Mouse (Mus musculus) spleen, embryonic (tissue): ENCODE results near the gene Cstf1.

ENCODE experiments used
- CTCF ChIA-PET: fragments of 350-600 bp; sonication (Branson Sonifier 250); formaldehyde crosslinking; loops from one replicate; lab custom pipeline; 2022; lab: Charles Lee

Cstf1 gene

GRCm38 (mm10) chr2:172376551-172376950 lies 6.1 kb downstream of the Cstf1 start:
- CTCF ChIA-PET, result interaction anchor here (0.6 kb wide), 1 partner anchor 508 kb away, joined by 7 read pairs; no protein-coding TSS in a partner anchor

GRCm38 (mm10) chr2:172376999-172377515 lies 6.6 kb downstream of the Cstf1 start:
- CTCF ChIA-PET, result interaction anchor here (0.6 kb wide), 1 partner anchor 507 kb away, joined by 7 read pairs; no protein-coding TSS in a partner anchor

DNA sequence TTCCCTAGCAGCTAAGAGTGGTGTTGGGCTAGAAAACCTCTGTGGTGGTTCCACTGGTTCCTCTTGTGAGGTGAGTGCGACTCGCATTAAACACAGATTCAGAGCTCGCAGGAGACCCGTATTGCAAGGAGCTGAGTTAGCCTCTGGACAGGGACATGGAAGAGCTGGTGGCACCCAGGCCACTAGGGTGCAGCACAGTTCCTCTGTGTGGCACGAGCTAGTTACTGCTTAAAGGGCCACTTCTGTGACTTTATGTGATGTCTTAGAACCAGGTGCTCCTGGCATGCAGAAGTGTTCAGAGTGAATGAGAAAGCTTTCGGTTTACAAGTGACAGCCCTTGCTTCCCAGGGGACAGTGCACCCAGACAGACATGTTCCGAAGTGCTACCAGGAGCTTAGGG lies 7.9 kb downstream of the Cstf1 start:
- CTCF ChIA-PET, result interaction anchor here (0.6 to 1.0 kb wide), 4 partner anchors 16 to 65 kb away, joined by 3 to 4 read pairs (median 3); partner anchors contain the start of genes Cass4 and Rtf2

DNA sequence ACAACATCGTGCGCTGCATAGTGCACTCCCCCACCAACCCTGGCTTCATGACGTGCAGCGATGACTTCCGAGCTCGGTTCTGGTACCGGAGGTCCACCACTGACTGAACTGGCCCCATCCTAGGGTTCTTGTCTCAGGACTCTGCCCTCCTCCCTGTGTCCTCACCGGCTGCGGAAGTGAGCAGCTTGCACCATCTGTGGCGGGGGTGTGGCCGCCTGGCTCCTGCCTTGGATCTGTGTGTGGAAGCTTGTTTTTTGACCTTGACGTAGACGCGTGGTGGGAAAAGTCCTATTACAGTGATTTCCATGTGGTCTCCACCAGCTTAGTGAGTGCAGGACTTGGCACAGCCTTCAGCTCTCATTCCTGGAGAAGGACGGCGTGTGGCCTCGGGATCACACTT lies 10.0 kb downstream of the Cstf1 start:
- CTCF ChIA-PET, result no interaction called here

DNA sequence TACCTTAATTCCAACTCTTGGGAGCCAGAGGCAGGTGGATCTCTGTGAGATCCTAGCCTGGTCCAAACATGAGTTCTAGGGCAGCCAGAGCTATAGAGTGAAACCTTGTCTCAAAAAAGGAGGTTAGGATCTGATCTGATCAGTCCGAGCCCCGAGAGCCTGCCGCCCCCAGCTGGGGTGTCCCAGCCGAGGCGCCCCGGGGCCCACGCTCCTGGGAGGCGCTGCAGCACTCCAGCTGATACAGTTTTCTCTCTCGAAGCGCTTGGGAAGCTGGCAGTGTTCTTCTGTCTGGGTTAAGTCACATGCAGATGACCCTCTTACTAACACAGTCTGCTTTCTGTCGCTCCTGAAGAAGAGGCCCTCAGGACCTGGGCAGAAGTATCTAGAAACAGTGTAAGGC lies 10.9 kb downstream of the Cstf1 start:
- CTCF ChIA-PET, result no interaction called here

GRCm38 (mm10) chr2:172381898-172382297 lies 11.4 kb downstream of the Cstf1 start:
- CTCF ChIA-PET, result no interaction called here

- CTCF ChIA-PET, result no interaction called here
Measured at GRCm38 (mm10) chr2:172384715-172385114, 14.2 kb downstream of the Cstf1 start.

DNA sequence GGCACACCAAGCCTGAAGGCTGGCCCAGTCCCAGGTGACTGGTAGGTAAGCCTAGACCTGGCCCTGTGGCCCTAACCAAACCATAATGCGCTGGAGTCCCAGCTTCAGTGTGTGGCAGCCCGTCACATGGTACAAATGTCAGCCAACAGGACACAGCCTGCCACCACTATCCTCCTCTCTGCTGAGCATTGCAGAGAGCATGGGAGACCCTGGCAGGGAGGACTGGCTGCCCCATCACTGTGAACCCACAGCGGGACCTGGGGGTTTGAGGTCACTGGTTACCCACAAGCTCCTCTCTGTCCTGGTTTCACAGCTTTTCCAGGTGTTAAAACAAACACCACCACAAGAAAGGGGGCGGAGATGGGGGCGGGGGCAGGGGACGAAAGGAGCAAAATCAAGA lies 19.9 kb downstream of the Cstf1 start:
- CTCF ChIA-PET, result interaction anchor here (0.6 to 0.7 kb wide), 3 partner anchors 38 to 370 kb away, joined by 3 to 5 read pairs (median 4); no protein-coding TSS in a partner anchor

DNA sequence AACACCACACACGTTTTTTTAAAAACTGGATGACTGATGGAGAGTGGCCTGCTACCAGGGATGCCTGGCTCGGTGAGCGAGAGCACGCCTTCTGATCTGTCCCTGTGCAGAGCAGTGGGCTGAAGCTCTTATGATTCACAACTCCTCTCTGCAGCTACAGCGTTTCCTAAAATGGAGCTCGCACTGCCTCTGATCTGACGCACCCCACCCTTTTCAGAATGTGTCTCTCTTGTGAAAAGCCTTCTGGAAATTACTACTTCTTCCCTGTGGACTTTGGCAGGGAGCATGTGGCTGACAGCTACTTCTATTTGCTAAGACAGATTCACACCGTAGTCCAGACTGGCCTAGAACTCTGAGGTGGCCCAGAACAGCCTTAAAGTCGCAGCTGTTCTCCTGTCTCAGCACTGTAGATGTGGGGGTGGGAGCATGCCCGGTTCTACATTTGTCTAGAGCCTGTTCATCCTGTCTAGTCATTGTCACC lies 21.6 kb downstream of the Cstf1 start:
- CTCF ChIA-PET, result interaction anchor here (2.4 kb wide), 1 partner anchor 55 kb away, joined by 13 read pairs; no protein-coding TSS in a partner anchor

DNA sequence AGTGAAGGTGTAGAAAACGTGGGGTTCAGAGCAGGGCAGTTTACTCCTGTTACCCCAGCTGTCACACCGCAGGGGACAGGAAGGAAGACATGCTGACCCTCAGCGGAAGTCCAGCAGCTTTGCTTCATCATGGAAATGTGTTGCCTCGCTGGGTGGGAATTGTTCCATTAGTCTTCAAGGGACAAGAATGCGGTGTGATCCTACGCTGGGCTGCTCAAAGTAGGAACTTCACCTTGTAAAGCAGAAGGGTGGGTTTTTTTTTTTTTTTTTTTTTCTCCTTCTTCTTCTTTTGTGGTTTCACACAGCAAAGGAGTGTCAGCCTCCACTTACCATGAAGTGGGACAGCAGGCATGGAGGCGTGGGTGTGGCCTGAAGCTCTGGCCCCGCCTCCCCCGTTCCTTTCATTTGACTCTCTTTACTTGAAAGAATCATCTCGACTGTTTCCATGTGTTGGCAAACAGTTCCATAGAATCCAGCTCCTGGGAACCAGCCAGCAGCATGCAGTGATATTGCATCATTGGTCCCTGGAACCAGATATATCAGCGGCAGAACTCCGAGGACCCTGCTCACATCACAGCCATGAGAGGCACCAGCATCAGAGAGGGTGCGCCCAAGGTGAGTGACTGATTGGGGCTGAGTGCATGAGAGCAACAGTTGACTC lies 23.0 kb downstream of the Cstf1 start, which contains the start of gene Cass4:
Gene Cass4, plus strand, starts transcription at position 404 of the 661 bp plus-strand sequence.
- CTCF ChIA-PET, result interaction anchor here (0.7 to 2.4 kb wide), 3 partner anchors 15 to 721 kb away, joined by 3 to 13 read pairs (median 7); no protein-coding TSS in a partner anchor

- CTCF ChIA-PET, result interaction anchor here (1.0 to 2.4 kb wide), 2 partner anchors 15 to 53 kb away, joined by 3 to 13 read pairs; no protein-coding TSS in a partner anchor
Measured at GRCm38 (mm10) chr2:172394052-172394392, 23.5 kb downstream of the Cstf1 start.

DNA sequence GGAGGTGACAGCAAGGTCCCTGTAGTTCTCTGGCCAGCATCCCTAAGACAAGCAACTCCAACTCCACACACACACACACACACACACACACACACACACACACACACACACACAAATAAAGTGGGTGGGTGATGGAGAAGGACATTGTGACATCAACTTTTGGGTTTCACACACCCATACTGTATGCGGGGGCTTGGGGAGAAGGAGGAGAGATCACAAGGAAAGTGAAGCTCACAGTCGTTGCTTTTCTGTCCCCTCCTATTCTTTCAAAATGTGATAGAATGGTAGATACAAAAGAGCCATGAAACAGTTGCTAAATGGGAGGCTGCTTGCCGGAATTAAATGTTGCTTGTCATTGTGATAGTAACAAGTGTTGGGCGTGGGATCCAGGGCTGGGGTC lies 24.2 kb downstream of the Cstf1 start:
- CTCF ChIA-PET, result no interaction called here

DNA sequence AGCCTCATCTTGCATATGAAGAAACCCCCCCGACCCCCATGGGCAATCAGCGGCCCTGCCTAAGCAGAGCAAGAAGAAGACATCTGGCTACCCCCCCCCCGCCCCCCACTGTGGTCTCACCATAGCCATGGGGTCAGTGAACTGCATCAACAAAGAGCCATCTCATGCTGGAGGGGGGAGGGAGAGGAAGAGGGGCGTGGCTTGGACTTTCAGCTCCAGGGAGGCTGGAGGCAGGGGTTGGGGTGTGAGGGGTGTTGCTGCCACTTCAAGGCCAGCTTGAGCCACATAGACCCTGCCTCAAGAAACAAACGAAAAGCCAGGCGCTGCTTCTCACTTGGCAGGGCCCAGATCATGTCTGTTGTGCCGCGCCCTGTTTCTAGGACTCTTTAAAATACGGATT lies 25.5 kb downstream of the Cstf1 start:
- CTCF ChIA-PET, result no interaction called here

DNA sequence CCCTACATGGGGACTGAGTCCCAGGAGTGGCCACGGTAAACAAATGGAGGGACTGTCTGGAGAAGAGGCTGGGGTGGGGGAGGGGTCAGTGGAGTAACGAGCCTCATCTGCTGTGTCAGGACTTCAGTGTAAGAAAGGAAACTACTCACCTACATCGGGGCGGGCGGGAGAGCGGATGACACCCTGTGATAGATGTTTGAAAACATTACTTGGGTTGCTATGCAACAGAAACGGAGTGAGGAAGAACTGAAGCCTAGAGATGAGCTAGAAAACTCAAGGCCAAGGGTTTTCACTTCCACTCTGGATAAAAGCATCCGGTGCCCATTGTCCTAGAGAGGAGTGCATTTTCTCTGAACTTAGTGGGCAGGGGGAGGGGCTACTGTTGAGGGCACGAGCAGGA lies 29.4 kb downstream of the Cstf1 start:
- CTCF ChIA-PET, result no interaction called here

DNA sequence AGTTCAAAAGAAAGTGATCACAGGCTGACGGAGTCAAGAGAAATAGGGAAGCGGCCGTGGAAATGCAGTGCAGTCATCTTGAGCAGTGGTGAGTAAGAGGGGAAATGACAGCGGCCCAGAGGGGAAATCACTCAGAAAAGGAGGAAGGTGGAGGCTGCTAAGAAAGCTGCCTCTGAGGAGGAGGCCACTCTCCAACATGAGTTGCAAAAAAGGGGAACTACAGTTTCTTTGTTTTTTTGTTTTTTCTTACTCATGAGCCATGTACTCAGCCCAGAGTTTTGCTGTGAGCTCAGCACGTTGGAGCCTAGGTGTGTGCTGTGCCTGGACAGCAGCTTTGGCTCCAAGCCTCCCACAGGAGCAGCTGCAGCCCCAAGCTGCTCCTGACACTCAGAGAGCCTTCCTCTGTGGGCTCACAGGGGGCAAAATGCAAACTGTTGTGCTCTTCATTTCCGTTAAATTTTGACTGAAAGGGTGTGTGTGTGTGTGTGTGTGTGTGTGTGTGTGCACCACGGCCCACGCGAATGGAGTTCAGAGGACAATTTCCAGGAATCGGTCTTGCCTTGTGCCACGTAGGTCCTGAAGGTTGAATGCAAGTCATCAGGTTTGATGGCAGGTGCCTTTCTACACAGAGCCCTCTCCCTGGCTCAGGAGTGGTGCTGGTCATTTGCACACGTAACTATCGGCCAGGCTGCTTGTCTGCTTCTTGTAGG lies 30.8 kb downstream of the Cstf1 start:
- CTCF ChIA-PET, result interaction anchor here (1.0 kb wide), 1 partner anchor 39 kb away, joined by 3 read pairs; the partner anchor contains the start of gene Rtf2

GRCm38 (mm10) chr2:172404239-172404638 lies 33.8 kb downstream of the Cstf1 start:
- CTCF ChIA-PET, result interaction anchor here (0.8 kb wide), 1 partner anchor 23 kb away, joined by 4 read pairs; no protein-coding TSS in a partner anchor

DNA sequence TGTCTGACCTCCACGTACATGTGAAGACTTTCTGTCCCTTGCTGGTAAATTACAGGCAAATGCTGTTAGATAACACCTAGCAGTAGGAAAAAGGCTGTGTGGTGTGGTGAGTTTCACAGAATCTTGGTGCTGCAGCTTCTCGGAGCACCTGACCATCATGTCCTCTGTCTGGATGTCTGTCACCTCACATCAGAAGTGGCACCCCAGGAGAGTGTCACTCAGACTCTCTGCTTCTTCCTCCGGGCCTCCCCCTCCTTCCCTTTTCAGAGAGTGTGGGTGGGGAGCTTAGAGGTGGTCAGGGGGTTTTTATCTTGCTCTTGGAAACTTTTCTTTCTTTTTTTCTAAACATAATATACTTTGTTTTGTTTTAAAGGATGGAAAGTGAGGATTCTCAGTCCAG lies 34.5 kb downstream of the Cstf1 start:
- CTCF ChIA-PET, result interaction anchor here (0.8 kb wide), 1 partner anchor 22 kb away, joined by 4 read pairs; no protein-coding TSS in a partner anchor

- CTCF ChIA-PET, result no interaction called here
Measured at GRCm38 (mm10) chr2:172406173-172406572, 35.7 kb downstream of the Cstf1 start.

DNA sequence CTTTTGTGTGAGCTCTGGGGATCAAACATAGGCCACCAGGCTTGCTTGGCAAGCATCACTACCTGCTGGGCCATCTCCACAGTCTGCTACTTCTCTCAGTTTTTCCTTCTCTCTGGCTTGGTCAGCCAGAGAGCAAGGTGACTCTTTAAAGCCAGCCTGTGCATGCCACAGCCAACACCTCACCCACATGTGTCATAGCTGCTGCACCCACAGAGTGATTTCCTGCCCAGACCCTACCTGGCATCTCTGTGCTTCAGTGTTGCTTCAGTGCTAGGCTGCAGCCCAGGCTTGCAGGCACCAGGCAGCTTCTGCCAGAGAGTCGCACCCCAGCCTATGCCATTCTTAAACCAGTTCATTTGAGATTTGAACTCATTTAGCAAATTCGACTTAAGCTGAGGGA lies 37.0 kb downstream of the Cstf1 start:
- CTCF ChIA-PET, result no interaction called here

GRCm38 (mm10) chr2:172410686-172411085 lies 40.2 kb downstream of the Cstf1 start:
- CTCF ChIA-PET, result no interaction called here

- CTCF ChIA-PET, result no interaction called here
Measured at GRCm38 (mm10) chr2:172411091-172411490, 40.6 kb downstream of the Cstf1 start.

DNA sequence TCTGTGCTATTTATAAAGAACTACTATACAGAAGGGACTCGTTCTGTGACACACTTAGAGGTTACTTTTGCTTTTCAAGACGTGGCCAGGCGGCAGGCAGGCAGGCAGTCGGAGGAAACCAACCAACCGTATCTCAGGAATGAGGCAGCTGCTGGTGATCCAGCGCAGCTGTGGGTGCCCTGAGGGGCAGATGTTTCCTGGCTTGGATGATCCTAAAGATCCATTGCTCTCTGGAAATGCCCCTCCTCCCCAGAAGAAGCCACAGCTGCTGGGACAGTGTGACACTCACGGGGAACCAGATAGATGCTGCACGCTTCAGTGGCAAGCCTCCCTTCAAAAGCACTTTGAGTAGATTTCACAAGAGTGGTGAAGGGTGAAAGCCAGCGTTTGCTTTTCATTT lies 42.0 kb downstream of the Cstf1 start:
- CTCF ChIA-PET, result no interaction called here
